Mouse (Mus musculus) midbrain, embryonic 10.5 days (tissue): ENCODE measurements around the gene 2510039O18Rik. TPM values are rescaled to one million over a fixed set of nuclear protein-coding genes. Genes with fewer than 3 reads are reported as not detected.

Source experiments
- DNase-seq: peaks from one replicate; pipeline ENCODE4 v3.0.0-alpha.2; 2017; ENCODE audit warnings: low spot score
- H3K27ac ChIP-seq: fragments of 300-500 bp; sonication (generic); replicated peaks from 2 replicates; pipeline ENCODE4 v1.5.1; 2016; ENCODE audit warnings: mild to moderate bottlenecking
- H3K27me3 ChIP-seq: fragments of 300-500 bp; sonication (generic); 2 replicates; pipeline ENCODE4 v1.6.1; 2016; ENCODE audit warnings: low read depth, mild to moderate bottlenecking; ENCODE audit not compliant: poor library complexity, severe bottlenecking
- H3K36me3 ChIP-seq: fragments of 300-500 bp; sonication (generic); 2 replicates; pipeline ENCODE4 v1.6.1; 2016; ENCODE audit warnings: mild to moderate bottlenecking, moderate library complexity
- H3K4me1 ChIP-seq: fragments of 300-500 bp; sonication (generic); 2 replicates; pipeline ENCODE4 v1.6.1; 2016
- H3K4me3 ChIP-seq: fragments of 300-500 bp; sonication (generic); 2 replicates; pipeline ENCODE4 v1.5.1; 2016; ENCODE audit warnings: mild to moderate bottlenecking, moderate library complexity
- H3K9me3 ChIP-seq: fragments of 300-500 bp; sonication (generic); replicated peaks from 2 replicates; pipeline ENCODE4 v1.6.1; 2016; ENCODE audit warnings: mild to moderate bottlenecking
- whole genome bisulfite sequencing: fragments of 180-500 bp; shearing (Covaris S2); methylation state at CpG from one replicate; pipeline ENCODE4 v1.1.7; 2016; 5-methylcytosine and 5-hydroxymethylcytosine counted together
- polyA plus RNA-seq: library from polyadenylated mRNA; unstranded; fragments of >200 nt; fragmentation: Nextera tagmentation; extraction: Ambion mirVana; gene quantifications from 2 replicates; pipeline ENCODE4 v1.2.1, GENCODE M21; 2016

The 2510039O18Rik gene
- polyA plus RNA-seq, 1 experiment from 2014 or later: 11.6 TPM

- DNase-seq: no peak
- H3K4me1 ChIP-seq: no peaks in the 10 kb centered on the region
- H3K27ac ChIP-seq: no peak overlapping the region
- 80% methylated on average over 2 of the region's 2 CpGs for WGBS
- H3K27me3 ChIP-seq: no peaks in the 10 kb centered on the region
- no peak overlapping the region for H3K4me3 ChIP-seq
- no peaks in the 10 kb centered on the region for H3K36me3 ChIP-seq
- no peaks in the 10 kb centered on the region for H3K9me3 ChIP-seq
These were observed 28.1 kb downstream of the 2510039O18Rik start for GRCm38 (mm10) chr4:147968816-147969215.

GRCm38 (mm10) chr4:147969337-147969736 is 28.6 kb downstream of the 2510039O18Rik start:
- no peaks in the 10 kb centered on the region for H3K27me3 ChIP-seq
- no peaks in the 10 kb centered on the region for H3K4me1 ChIP-seq
- no peak overlapping the region for H3K4me3 ChIP-seq
- no peak overlapping the region for H3K27ac ChIP-seq
- H3K36me3 ChIP-seq: no peaks in the 10 kb centered on the region
- no peak for DNase-seq
- 62% methylated on average over 9 of the region's 9 CpGs for WGBS
- H3K9me3 ChIP-seq: no peaks in the 10 kb centered on the region; the same call in 1 of the 2 replicates

GRCm38 (mm10) chr4:147976237-147976636 is 35.5 kb downstream of the 2510039O18Rik start:
- H3K27ac ChIP-seq: no peak overlapping the region
- no peaks in the 10 kb centered on the region for H3K27me3 ChIP-seq
- WGBS: 78% methylated on average over 3 of the region's 3 CpGs
- peaks cover 5% of the 10 kb centered on the region; the same call in 1 of the 2 replicates for H3K9me3 ChIP-seq
- no peaks in the 10 kb centered on the region for H3K4me1 ChIP-seq
- no peaks in the 10 kb centered on the region for H3K36me3 ChIP-seq
- DNase-seq: no peak
- no peak overlapping the region for H3K4me3 ChIP-seq

GRCm38 (mm10) chr4:147977726-147978125 is 37.0 kb downstream of the 2510039O18Rik start:
- 81% methylated on average over 4 of the region's 4 CpGs for WGBS
- Histone ChIP-seq H3K27ac (no peak overlapping the region), H3K36me3 (no peaks in the 10 kb centered on the region), H3K27me3 (no peaks in the 10 kb centered on the region), H3K4me3 (no peak overlapping the region), H3K4me1 (no peaks in the 10 kb centered on the region), H3K9me3 (peaks cover 5% of the 10 kb centered on the region; the same call in 1 of the 2 replicates)
- no peak for DNase-seq

- Histone ChIP-seq H3K4me3 (no peak overlapping the region), H3K4me1 (no peaks in the 10 kb centered on the region), H3K9me3 (peaks cover 5% of the 10 kb centered on the region; the same call in 1 of the 2 replicates), H3K27ac (no peak overlapping the region), H3K36me3 (no peaks in the 10 kb centered on the region), H3K27me3 (no peaks in the 10 kb centered on the region)
- 92% methylated on average over 6 of the region's 6 CpGs for WGBS
- DNase-seq: no peak
These were observed 37.7 kb downstream of the 2510039O18Rik start for GRCm38 (mm10) chr4:147978391-147978790.

- Histone ChIP-seq H3K27me3 (no peaks in the 10 kb centered on the region), H3K27ac (no peak overlapping the region), H3K9me3 (peaks cover 5% of the 10 kb centered on the region; the same call in 1 of the 2 replicates), H3K36me3 (no peaks in the 10 kb centered on the region), H3K4me1 (no peaks in the 10 kb centered on the region), H3K4me3 (no peak overlapping the region)
- no peak for DNase-seq
- WGBS: 80% methylated on average over 7 of the region's 7 CpGs
These were observed 38.8 kb downstream of the 2510039O18Rik start for GRCm38 (mm10) chr4:147979441-147979860.

GRCm38 (mm10) chr4:147985205-147986132 is 44.8 kb downstream of the 2510039O18Rik start, which contains the start of gene Nppb:
Gene Nppb (plus strand): TSS chr4:147985788.
- Histone ChIP-seq H3K4me1 (peaks cover 7% of the 10 kb centered on the region), H3K27me3 (no peaks in the 10 kb centered on the region), H3K27ac (no peak within 1 kb of the TSS), H3K4me3 (no peak within 1 kb of the TSS), H3K36me3 (no peaks in the 10 kb centered on the region), H3K9me3 (no peaks in the 10 kb centered on the region)
- WGBS: 39% methylated on average over 20 of the region's 20 CpGs
- peak; percentile 34 for DNase-seq

- no peaks in the 10 kb centered on the region for H3K4me1 ChIP-seq
- no peaks in the 10 kb centered on the region for H3K9me3 ChIP-seq
- DNase-seq: no peak
- no peaks in the 10 kb centered on the region for H3K36me3 ChIP-seq
- no peaks in the 10 kb centered on the region for H3K27me3 ChIP-seq
- no peak overlapping the region for H3K4me3 ChIP-seq
- no peak overlapping the region for H3K27ac ChIP-seq
- 70% methylated on average over 7 of the region's 7 CpGs for WGBS
These were observed 52.9 kb downstream of the 2510039O18Rik start for GRCm38 (mm10) chr4:147993571-147994095.

GRCm38 (mm10) chr4:147995311-147995710 is 54.6 kb downstream of the 2510039O18Rik start:
- no peaks in the 10 kb centered on the region for H3K9me3 ChIP-seq
- no peaks in the 10 kb centered on the region for H3K27me3 ChIP-seq
- no peak for DNase-seq
- H3K4me3 ChIP-seq: no peak overlapping the region
- whole genome bisulfite sequencing: 85% methylated on average over 3 of the region's 3 CpGs
- H3K36me3 ChIP-seq: no peaks in the 10 kb centered on the region
- H3K27ac ChIP-seq: no peak overlapping the region
- peaks cover 4% of the 10 kb centered on the region for H3K4me1 ChIP-seq

Other genes starting within 250 kb of the 2510039O18Rik start
- gene Zfp534, start 238.3 kb upstream of the 2510039O18Rik start, polyA plus RNA-seq: not detected in 2 replicates
- 5.8 and 7.4 TPM in 2 replicates for gene Zfp984, start 131.1 kb upstream of the 2510039O18Rik start, polyA plus RNA-seq
- gene Zfp933, start 92.5 kb upstream of the 2510039O18Rik start, polyA plus RNA-seq: 5.3 and 5.9 TPM in 2 replicates
- gene Miip, start 72.1 kb upstream of the 2510039O18Rik start, polyA plus RNA-seq: 73.8 and 79.9 TPM in 2 replicates
- 16.7 TPM in 2 replicates for gene Fv1, start 71.9 kb upstream of the 2510039O18Rik start, polyA plus RNA-seq
- 45.1 and 53.2 TPM in 2 replicates for gene Mfn2, start 36.2 kb upstream of the 2510039O18Rik start, polyA plus RNA-seq
- 26.9 and 28.2 TPM in 2 replicates for gene Plod1, start 4.1 kb upstream of the 2510039O18Rik start, polyA plus RNA-seq
- not detected in 2 replicates for gene Nppb, start 44.9 kb downstream of the 2510039O18Rik start, polyA plus RNA-seq
- gene Nppa, start 59.8 kb downstream of the 2510039O18Rik start, polyA plus RNA-seq: 0.25 and 0.67 TPM in 2 replicates
- gene Clcn6, start 97.9 kb downstream of the 2510039O18Rik start, polyA plus RNA-seq: 15.6 and 20.4 TPM in 2 replicates
- 25.4 and 33.3 TPM in 2 replicates for gene Mthfr, start 98.2 kb downstream of the 2510039O18Rik start, polyA plus RNA-seq
- 16.4 and 17.4 TPM in 2 replicates for gene Agtrap, start 147.1 kb downstream of the 2510039O18Rik start, polyA plus RNA-seq
- 72.6 and 85.2 TPM in 2 replicates for gene Mad2l2, start 189.5 kb downstream of the 2510039O18Rik start, polyA plus RNA-seq
- gene Draxin, start 189.8 kb downstream of the 2510039O18Rik start, polyA plus RNA-seq: 5.3 and 7.5 TPM in 2 replicates
- 11.4 and 13.0 TPM in 2 replicates for gene Fbxo6, start 211.2 kb downstream of the 2510039O18Rik start, polyA plus RNA-seq
- 39.6 and 58.5 TPM in 2 replicates for gene Fbxo44, start 219.6 kb downstream of the 2510039O18Rik start, polyA plus RNA-seq
- 1.1 and 1.3 TPM in 2 replicates for gene Fbxo2, start 219.7 kb downstream of the 2510039O18Rik start, polyA plus RNA-seq